Mouse (Mus musculus) kidney, adult 2 months (tissue): Measurements from ENCODE around the gene Csnk2a1. TPM values are rescaled to one million over a fixed set of nuclear protein-coding genes. Genes with fewer than 3 reads are reported as not detected.

ENCODE experiments used
- DNase-seq: peaks from one replicate; pipeline ENCODE4 v3.0.0; 2021
- H3K27ac ChIP-seq: fragments of 200-500 bp; 2 replicates; pipeline ENCODE4 v1.5.1; 2012; ENCODE audit warnings: low read depth, low read length, control low read depth, inconsistent platforms; ENCODE audit not compliant: insufficient read depth
- H3K27me3 ChIP-seq: fragments of 200-500 bp; replicated peaks from 2 replicates; pipeline ENCODE4 v1.6.1; 2012; ENCODE audit warnings: mild to moderate bottlenecking, moderate library complexity, low read length, inconsistent platforms; ENCODE audit not compliant: control insufficient read depth, insufficient read depth
- H3K36me3 ChIP-seq: fragments of 200-500 bp; 2 replicates; pipeline ENCODE4 v1.6.1; 2012; ENCODE audit warnings: mild to moderate bottlenecking, moderate library complexity, low read length, inconsistent platforms; ENCODE audit not compliant: control insufficient read depth, insufficient read depth
- H3K4me1 ChIP-seq: fragments of 200-500 bp; 2 replicates; pipeline ENCODE4 v1.6.1; 2011; ENCODE audit warnings: low read length; ENCODE audit not compliant: control insufficient read depth, insufficient read depth
- H3K4me3 ChIP-seq: fragments of 200-500 bp; 2 replicates; pipeline ENCODE4 v1.5.1; 2011; ENCODE audit warnings: mild to moderate bottlenecking, low read depth, low read length, control low read depth; ENCODE audit not compliant: insufficient read depth
- CTCF ChIP-seq: fragments of 200-500 bp; conservative IDR thresholded peaks from 2 replicates; pipeline ENCODE4 v1.5.1; 2011; ENCODE audit warnings: low read depth, mild to moderate bottlenecking, control low read depth, low read length, moderate library complexity, mixed read lengths; ENCODE audit not compliant: insufficient read depth, insufficient read length
- POLR2A ChIP-seq: fragments of 200-500 bp; IDR thresholded peaks from one replicate; pipeline ENCODE4 v1.6.1; 2011; ENCODE audit warnings: low read depth, low read length, control low read depth
- WGBS: fragments of 180-500 bp; shearing (Covaris S2); methylation state at CpG from one replicate; pipeline ENCODE4 v1.1.7; 2018; 5-methylcytosine and 5-hydroxymethylcytosine counted together
- polyA plus RNA-seq: library from polyadenylated mRNA; depleted of rRNA; stranded (reverse); fragments of >200 nt; gene quantifications from 2 replicates; pipeline ENCODE4 v1.2.3, GENCODE M21; 2012; rRNA removed

Csnk2a1 gene
- polyA plus RNA-seq, 1 experiment = 35.0 TPM

DNA sequence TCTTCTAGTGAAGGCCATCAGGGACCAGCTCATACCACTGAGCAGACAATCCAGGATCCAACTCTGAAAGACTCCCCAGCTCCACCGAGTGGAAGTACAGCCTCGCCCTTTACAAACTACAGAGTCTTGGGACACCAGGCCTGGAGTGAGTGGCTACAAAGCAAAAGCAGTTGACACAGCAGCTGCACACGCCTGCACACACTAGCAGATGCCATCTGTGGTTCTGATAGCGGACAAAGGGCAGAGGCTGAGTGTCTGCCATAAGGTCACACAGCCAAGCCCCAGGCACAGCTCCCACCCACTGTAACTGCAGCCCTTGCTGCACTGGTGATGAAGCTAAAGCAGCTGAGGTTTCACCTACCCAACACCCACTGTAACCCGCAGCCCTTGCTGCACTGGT is 94.9 kb downstream of the Csnk2a1 start:
- peaks cover 1% of the 10 kb centered on the region for H3K36me3 ChIP-seq
- WGBS = 86% methylated on average over 5 of the region's 5 CpGs
- H3K4me3 ChIP-seq = no peak overlapping the region
- no peak for TF ChIP-seq CTCF
- TF ChIP-seq POLR2A = no peak
- no peaks in the 10 kb centered on the region for H3K27me3 ChIP-seq
- H3K4me1 ChIP-seq = no peaks in the 10 kb centered on the region
- no peak overlapping the region for H3K27ac ChIP-seq
- DNase-seq = no peak

DNA sequence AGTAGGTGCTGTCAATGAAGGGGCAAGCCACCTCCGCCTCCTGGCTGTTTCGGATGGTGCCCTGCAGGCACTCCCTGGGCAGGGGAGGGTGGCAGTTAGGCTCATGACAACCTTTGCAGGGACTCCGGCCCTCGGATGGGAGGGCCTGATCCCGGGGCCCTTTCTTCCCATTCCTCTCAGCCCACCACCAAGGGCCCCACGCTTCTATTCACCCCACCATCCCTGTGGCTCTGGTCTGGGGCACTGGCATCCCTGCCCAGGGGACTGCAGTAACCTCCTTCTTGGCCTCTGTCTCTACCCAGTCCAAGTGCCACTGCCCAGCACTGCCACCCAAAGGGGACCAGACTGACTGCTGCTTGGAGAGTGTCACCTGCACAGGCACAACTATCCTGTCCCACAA is 95.6 kb downstream of the Csnk2a1 start:
- no peak for TF ChIP-seq POLR2A
- TF ChIP-seq CTCF = no peak
- DNase-seq = no peak
- Histone ChIP-seq H3K27me3 (no peaks in the 10 kb centered on the region), H3K36me3 (peaks cover 1% of the 10 kb centered on the region), H3K4me3 (no peak overlapping the region), H3K4me1 (no peaks in the 10 kb centered on the region), H3K27ac (no peak overlapping the region)
- 95% methylated on average over 6 of the region's 6 CpGs for WGBS

- Histone ChIP-seq H3K27ac (no peak overlapping the region), H3K27me3 (no peaks in the 10 kb centered on the region), H3K4me3 (no peak overlapping the region), H3K4me1 (no peaks in the 10 kb centered on the region), H3K36me3 (peaks cover 1% of the 10 kb centered on the region)
- 94% methylated on average over 14 of the region's 14 CpGs for WGBS
- DNase-seq = no peak
- TF ChIP-seq POLR2A = no peak
- no peak for TF ChIP-seq CTCF
Observed at GRCm38 (mm10) chr2:152323971-152324370, 97.3 kb downstream of the Csnk2a1 start.

DNA sequence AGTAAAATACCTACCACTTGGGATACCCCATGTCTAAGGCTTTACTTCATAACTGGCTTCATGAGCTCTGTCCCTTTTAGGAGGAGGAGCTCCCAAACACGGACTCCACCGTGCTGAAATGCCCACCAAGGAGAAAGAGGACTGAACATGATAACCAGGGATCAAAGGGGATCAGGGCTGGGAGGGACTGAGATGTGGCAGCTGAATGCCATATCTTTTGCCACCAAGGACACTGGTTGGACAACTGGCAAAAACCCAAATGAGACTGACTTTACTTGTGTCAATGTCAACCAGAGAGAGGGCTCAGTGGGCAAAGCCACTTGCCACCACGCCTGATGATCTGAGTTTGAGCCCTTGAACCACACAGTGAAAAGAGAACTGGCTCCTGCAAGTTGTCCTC is 98.2 kb downstream of the Csnk2a1 start:
- H3K4me1 ChIP-seq = no peaks in the 10 kb centered on the region
- H3K4me3 ChIP-seq = no peak overlapping the region
- peaks cover 1% of the 10 kb centered on the region for H3K36me3 ChIP-seq
- 86% methylated on average over 3 of the region's 3 CpGs for WGBS
- TF ChIP-seq CTCF = no peak
- no peak for TF ChIP-seq POLR2A
- H3K27ac ChIP-seq = no peak overlapping the region
- no peak for DNase-seq
- no peaks in the 10 kb centered on the region for H3K27me3 ChIP-seq

DNA sequence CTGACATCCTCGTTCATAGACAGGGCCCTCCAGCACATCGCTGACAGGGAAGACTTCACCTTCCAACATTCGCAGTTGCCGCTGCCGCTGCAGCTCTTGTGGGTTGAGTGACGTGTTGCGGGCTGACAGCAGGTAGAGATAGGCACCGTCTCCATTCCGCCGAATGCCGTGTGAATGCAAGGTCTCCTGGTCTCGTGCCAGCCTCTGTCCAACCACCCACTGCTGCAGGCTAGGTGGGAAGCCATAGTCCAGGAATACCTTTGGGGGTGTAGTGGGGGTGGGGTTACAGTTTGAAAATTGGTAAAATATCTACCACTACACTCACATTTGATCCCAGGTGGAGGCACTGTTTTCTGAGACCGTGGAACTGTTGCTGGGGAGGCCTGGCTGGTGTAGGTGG is 99.5 kb downstream of the Csnk2a1 start:
- WGBS = 94% methylated on average over 13 of the region's 13 CpGs
- H3K36me3 ChIP-seq = peaks cover 1% of the 10 kb centered on the region

GRCm38 (mm10) chr2:152326654-152327053 is 100.0 kb downstream of the Csnk2a1 start:
- whole genome bisulfite sequencing = 81% methylated on average over 8 of the region's 8 CpGs
- Histone ChIP-seq H3K27ac (no peak overlapping the region), H3K4me3 (no peak overlapping the region), H3K4me1 (no peaks in the 10 kb centered on the region), H3K27me3 (no peaks in the 10 kb centered on the region), H3K36me3 (peaks cover 1% of the 10 kb centered on the region)
- no peak for DNase-seq
- no peak for TF ChIP-seq CTCF
- TF ChIP-seq POLR2A = no peak

More for the DNA sequence above, 99.5 kb downstream of the Csnk2a1 start:
- no peak for TF ChIP-seq POLR2A
- no peak for TF ChIP-seq CTCF
- no peaks in the 10 kb centered on the region for H3K4me1 ChIP-seq
- no peak overlapping the region for H3K4me3 ChIP-seq
- no peak overlapping the region for H3K27ac ChIP-seq
- no peak for DNase-seq
- H3K27me3 ChIP-seq = no peaks in the 10 kb centered on the region

- no peak for TF ChIP-seq POLR2A
- TF ChIP-seq CTCF = no peak
- 48% methylated on average over 5 of the region's 5 CpGs for WGBS
- Histone ChIP-seq H3K27me3 (no peaks in the 10 kb centered on the region), H3K36me3 (peaks cover 1% of the 10 kb centered on the region; the same call in 1 of the 2 replicates), H3K27ac (no peak overlapping the region), H3K4me3 (no peak overlapping the region), H3K4me1 (no peaks in the 10 kb centered on the region)
- DNase-seq = peak; percentile 53
Observed at GRCm38 (mm10) chr2:152327980-152328379, 101.3 kb downstream of the Csnk2a1 start.

DNA sequence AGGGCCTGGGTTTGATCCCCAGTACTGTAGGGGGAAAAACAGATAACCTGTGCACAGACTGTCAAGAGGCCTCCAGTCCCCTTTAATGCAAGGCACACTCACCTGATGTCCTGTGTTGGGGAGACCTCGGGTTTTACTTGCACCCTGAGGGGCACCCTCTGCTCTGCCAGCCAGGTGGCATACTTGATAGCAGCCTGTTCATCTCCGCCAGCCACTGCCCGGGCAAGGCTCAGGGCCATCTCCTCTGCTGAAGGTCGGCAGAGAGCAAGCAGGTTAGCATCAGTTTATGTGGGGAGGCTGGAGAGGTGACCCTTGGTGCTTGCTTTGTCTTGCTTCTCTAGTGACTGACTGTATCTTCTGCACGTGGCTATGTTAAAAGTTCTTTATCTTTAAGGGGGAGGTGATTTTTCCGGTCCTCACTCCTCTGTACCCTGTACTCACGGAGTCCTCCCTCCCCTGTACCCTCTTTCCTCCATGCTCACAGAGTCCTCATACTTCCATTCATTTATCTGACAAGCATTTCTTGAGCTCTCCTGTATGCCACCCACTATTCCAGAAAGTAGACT is 104.3 kb downstream of the Csnk2a1 start:
- no peak overlapping the region for H3K27ac ChIP-seq
- no peak for DNase-seq
- H3K4me1 ChIP-seq = no peaks in the 10 kb centered on the region
- no peak for TF ChIP-seq POLR2A
- no peak for TF ChIP-seq CTCF
- H3K27me3 ChIP-seq = no peaks in the 10 kb centered on the region
- no peaks in the 10 kb centered on the region for H3K36me3 ChIP-seq
- H3K4me3 ChIP-seq = no peak overlapping the region
- 48% methylated on average over 7 of the region's 7 CpGs for WGBS

Other genes starting within 250 kb of the Csnk2a1 start
- 14.2 and 16.2 TPM in 2 replicates for gene Fam110a, start 246.6 kb upstream of the Csnk2a1 start, polyA plus RNA-seq
- 17.4 and 23.6 TPM in 2 replicates for gene Slc52a3, start 230.3 kb upstream of the Csnk2a1 start, polyA plus RNA-seq
- not detected in 2 replicates for gene Scrt2, start 145.3 kb upstream of the Csnk2a1 start, polyA plus RNA-seq
- 113 and 135 TPM in 2 replicates for gene Srxn1, start 121.3 kb upstream of the Csnk2a1 start, polyA plus RNA-seq
- gene Tcf15, start 83.3 kb upstream of the Csnk2a1 start, polyA plus RNA-seq = 2.9 and 4.6 TPM in 2 replicates
- 54.6 and 59.5 TPM in 2 replicates for gene Tbc1d20, start 67.0 kb downstream of the Csnk2a1 start, polyA plus RNA-seq
- 150 and 155 TPM in 2 replicates for gene Rbck1, start 105.8 kb downstream of the Csnk2a1 start, polyA plus RNA-seq
- gene Trib3, start 117.2 kb downstream of the Csnk2a1 start, polyA plus RNA-seq = 1.4 and 1.5 TPM in 2 replicates
- 0.12 and 0.50 TPM in 2 replicates for gene Nrsn2, start 149.8 kb downstream of the Csnk2a1 start, polyA plus RNA-seq
- 9.1 and 9.5 TPM in 2 replicates for gene Sox12, start 171.2 kb downstream of the Csnk2a1 start, polyA plus RNA-seq
- gene Zcchc3, start 188.2 kb downstream of the Csnk2a1 start, polyA plus RNA-seq = 3.8 and 4.3 TPM in 2 replicates
- gene 6820408C15Rik, start 188.7 kb downstream of the Csnk2a1 start, polyA plus RNA-seq = 0.69 and 0.78 TPM in 2 replicates
- not detected in 2 replicates for gene Defb23, start 237.8 kb downstream of the Csnk2a1 start, polyA plus RNA-seq